Mouse (Mus musculus): Measurements from ENCODE around the gene Slc15a4.
A peak's percentile ranks its signal among the peaks of the same experiment; 100 is the strongest.

The Slc15a4 gene

GRCm38 (mm10) chr5:127620371-127620770 is 12.3 kb downstream of the Slc15a4 start:
- no peak for DNase-seq (ENCODE audit: low spot score)

- DNase-seq (ENCODE audit: low spot score) = no peak
These were observed 13.9 kb downstream of the Slc15a4 start for GRCm38 (mm10) chr5:127618834-127619233.

GRCm38 (mm10) chr5:127616884-127617635 is 15.6 kb downstream of the Slc15a4 start:
- DNase-seq (ENCODE audit: low spot score) = peak; percentile 96

- DNase-seq (ENCODE audit: low spot score) = no peak
These were observed 16.5 kb downstream of the Slc15a4 start for GRCm38 (mm10) chr5:127616151-127616550.

GRCm38 (mm10) chr5:127615459-127615858 is 17.2 kb downstream of the Slc15a4 start:
- DNase-seq (ENCODE audit: low spot score) = no peak

- no peak for DNase-seq (ENCODE audit: low spot score)
These were observed 20.3 kb downstream of the Slc15a4 start for GRCm38 (mm10) chr5:127612397-127612796.

GRCm38 (mm10) chr5:127611881-127612280 is 20.8 kb downstream of the Slc15a4 start:
- no peak for DNase-seq (ENCODE audit: low spot score)

GRCm38 (mm10) chr5:127610787-127611509 is 21.7 kb downstream of the Slc15a4 start:
- peak; percentile 63 for DNase-seq (ENCODE audit: low spot score)

- DNase-seq (ENCODE audit: low spot score) = no peak
These were observed 23.4 kb downstream of the Slc15a4 start for GRCm38 (mm10) chr5:127609191-127609714.

GRCm38 (mm10) chr5:127607507-127607906 is 25.2 kb downstream of the Slc15a4 start:
- no peak for DNase-seq (ENCODE audit: low spot score)

- DNase-seq (ENCODE audit: low spot score) = no peak
These were observed 29.7 kb downstream of the Slc15a4 start for GRCm38 (mm10) chr5:127602996-127603395.

- no peak for DNase-seq (ENCODE audit: low spot score)
These were observed 35.8 kb downstream of the Slc15a4 start for GRCm38 (mm10) chr5:127596862-127597261.

- no peak for DNase-seq (ENCODE audit: low spot score)
These were observed 37.0 kb downstream of the Slc15a4 start for GRCm38 (mm10) chr5:127595676-127596075.

- DNase-seq (ENCODE audit: low spot score) = no peak
These were observed 39.8 kb downstream of the Slc15a4 start for GRCm38 (mm10) chr5:127592854-127593253.

GRCm38 (mm10) chr5:127592406-127592805 is 40.3 kb downstream of the Slc15a4 start:
- DNase-seq (ENCODE audit: low spot score) = no peak

- DNase-seq (ENCODE audit: low spot score) = no peak
These were observed 44.8 kb downstream of the Slc15a4 start for GRCm38 (mm10) chr5:127587854-127588253.

GRCm38 (mm10) chr5:127583658-127584057 is 49.0 kb downstream of the Slc15a4 start:
- DNase-seq (ENCODE audit: low spot score) = no peak

GRCm38 (mm10) chr5:127577419-127577818 is 55.3 kb downstream of the Slc15a4 start:
- DNase-seq (ENCODE audit: low spot score) = no peak

GRCm38 (mm10) chr5:127567165-127567741 is 65.4 kb downstream of the Slc15a4 start:
- DNase-seq (ENCODE audit: low spot score) = no peak

- DNase-seq (ENCODE audit: low spot score) = no peak
These were observed 71.6 kb downstream of the Slc15a4 start for GRCm38 (mm10) chr5:127561086-127561485.

- no peak for DNase-seq (ENCODE audit: low spot score)
These were observed 84.6 kb downstream of the Slc15a4 start for GRCm38 (mm10) chr5:127548136-127548535.

- no peak for DNase-seq (ENCODE audit: low spot score)
These were observed 86.1 kb downstream of the Slc15a4 start for GRCm38 (mm10) chr5:127546585-127546991.
